Comparison of ENCODE assay signal across 35 mouse cellular contexts in the genomic region with DNA sequence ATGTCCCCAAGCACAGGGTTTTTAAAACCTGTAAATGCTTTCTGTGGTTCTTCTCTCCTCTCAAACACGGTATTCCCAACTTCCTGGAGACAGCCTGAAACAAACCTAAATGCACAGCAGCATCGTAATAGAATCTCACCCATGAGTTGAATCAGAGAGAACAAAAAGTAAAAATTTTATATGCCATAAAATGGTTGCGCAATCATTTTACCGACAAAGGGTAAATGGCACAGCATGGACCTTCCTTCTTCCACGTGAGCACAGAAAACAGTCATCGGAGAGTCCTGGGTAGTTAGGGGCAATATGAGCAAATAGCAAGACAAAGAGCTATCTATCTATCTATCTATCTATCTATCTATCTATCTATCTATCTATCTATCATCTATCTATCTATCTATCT.
"Had no signal": no experiment of that assay in that cellular context is flagged by ENCODE, and none has a peak within 500 bp of the region (broad histone marks: within the 10 kb centered on the region; RNA-seq: fewer than 3 reads in every experiment).

No protein-coding gene starts in this region.

- H3K9ac ChIP-seq: heart, embryonic 12.5 days; heart, embryonic 13.5 days; heart, embryonic 15.5 days; hindbrain, embryonic 12.5 days; hindbrain, embryonic 13.5 days; hindbrain, embryonic 14.5 days; hindbrain, embryonic 15.5 days; intestine, embryonic 15.5 days; kidney, embryonic 15.5 days had no signal

- H3K4me3 ChIP-seq: heart, embryonic 10.5 days; heart, embryonic 12.5 days; heart, embryonic 13.5 days; heart, embryonic 15.5 days; hindbrain, embryonic 10.5 days; hindbrain, embryonic 12.5 days; hindbrain, embryonic 13.5 days; hindbrain, embryonic 15.5 days; intestine, embryonic 15.5 days; kidney, embryonic 15.5 days; layer of hippocampus, adult 2 months had no signal

- H3K4me1 ChIP-seq: heart, embryonic 10.5 days; heart, embryonic 12.5 days; hindbrain, embryonic 12.5 days; intestine, embryonic 15.5 days had no signal

- H3K27me3 ChIP-seq: heart, embryonic 12.5 days; heart, embryonic 13.5 days; heart, embryonic 15.5 days; hindbrain, embryonic 12.5 days; hindbrain, embryonic 13.5 days; hindbrain, embryonic 15.5 days; intestine, embryonic 15.5 days; kidney, embryonic 15.5 days had no signal

- DNase-seq: heart, postnatal 10 days; heart, postnatal 14 days; heart, postnatal 36 days; heart, postnatal 4 days; kidney, adult 11 months; kidney, adult 18-20 months; kidney, adult 2 months; kidney, adult 8-10 months; kidney, adult 9 months; kidney, postnatal 10 days; kidney, postnatal 14 days; kidney, postnatal 25 days; kidney, postnatal 36 days; kidney, postnatal 4 days; layer of hippocampus, adult 9-11 months; layer of hippocampus, postnatal 36 days had no signal

- H3K4me2 ChIP-seq: heart, embryonic 11.5 days; heart, embryonic 12.5 days; heart, embryonic 13.5 days; heart, embryonic 15.5 days; hindbrain, embryonic 12.5 days; hindbrain, embryonic 13.5 days; hindbrain, embryonic 14.5 days; hindbrain, embryonic 15.5 days; intestine, embryonic 15.5 days; kidney, embryonic 15.5 days had no signal

- H3K9me3 ChIP-seq: heart, embryonic 10.5 days; heart, embryonic 12.5 days; heart, embryonic 13.5 days; heart, embryonic 15.5 days; hindbrain, embryonic 10.5 days; hindbrain, embryonic 12.5 days; hindbrain, embryonic 13.5 days; hindbrain, embryonic 15.5 days; intestine, embryonic 15.5 days; kidney, embryonic 15.5 days had no signal

- H3K36me3 ChIP-seq: heart, embryonic 10.5 days; heart, embryonic 12.5 days; heart, embryonic 13.5 days; heart, embryonic 15.5 days; hindbrain, embryonic 10.5 days; hindbrain, embryonic 12.5 days; hindbrain, embryonic 13.5 days; hindbrain, embryonic 15.5 days; intestine, embryonic 15.5 days; kidney, embryonic 15.5 days had no signal

- H3K27ac ChIP-seq: heart, embryonic 10.5 days; heart, embryonic 13.5 days; heart, embryonic 15.5 days; hindbrain, embryonic 10.5 days; hindbrain, embryonic 12.5 days; hindbrain, embryonic 13.5 days; hindbrain, embryonic 14.5 days; hindbrain, embryonic 15.5 days; hindbrain, postnatal 0 days; intestine, embryonic 15.5 days; kidney, embryonic 15.5 days; kidney, postnatal 0 days; layer of hippocampus, adult 2 months had no signal

- ATAC-seq: hindbrain, embryonic 16.5 days; hindbrain, postnatal 0 days; inflammation-experienced regulatory T-cells, adult 6 months; intestine, embryonic 15.5 days; intestine, embryonic 16.5 days; intestine, postnatal 0 days had no signal
